Mouse (Mus musculus) embryonic facial prominence, embryonic 12.5 days (tissue): ENCODE measurements around the gene Hdac7. TPM values are rescaled to one million over a fixed set of nuclear protein-coding genes. Genes with fewer than 3 reads are reported as not detected.

ENCODE experiments used
- ATAC-seq: fragments of 200-750 bp; cut with Nextera tagmentation; 2 replicates; pipeline ENCODE4 v1.8.0; 2017; ENCODE audit not compliant: insufficient number of reproducible peaks, insufficient read depth, low FRiP score, low TSS enrichment
- H3K27ac ChIP-seq: fragments of 300-500 bp; sonication (generic); 2 replicates; pipeline ENCODE4 v1.5.1; 2016; ENCODE audit warnings: mild to moderate bottlenecking
- H3K27me3 ChIP-seq: fragments of 300-500 bp; sonication (generic); 2 replicates; pipeline ENCODE4 v1.6.1; 2016; ENCODE audit warnings: mild to moderate bottlenecking, moderate library complexity
- H3K36me3 ChIP-seq: fragments of 300-500 bp; sonication (generic); 2 replicates; pipeline ENCODE4 v1.6.1; 2016; ENCODE audit warnings: mild to moderate bottlenecking
- H3K4me1 ChIP-seq: fragments of 300-500 bp; sonication (generic); 2 replicates; pipeline ENCODE4 v1.6.1; 2016
- H3K4me2 ChIP-seq: fragments of 300-500 bp; sonication (generic); replicated peaks from 2 replicates; pipeline ENCODE4 v1.6.1; 2016; ENCODE audit warnings: mild to moderate bottlenecking, moderate library complexity
- H3K4me3 ChIP-seq: fragments of 300-500 bp; sonication (generic); 2 replicates; pipeline ENCODE4 v1.5.1; 2016; ENCODE audit warnings: mild to moderate bottlenecking
- H3K9ac ChIP-seq: fragments of 300-500 bp; sonication (generic); 2 replicates; pipeline ENCODE4 v1.6.1; 2016; ENCODE audit warnings: mild to moderate bottlenecking, moderate library complexity
- H3K9me3 ChIP-seq: fragments of 300-500 bp; sonication (generic); 2 replicates; pipeline ENCODE4 v1.6.1; 2016; ENCODE audit warnings: mild to moderate bottlenecking, moderate library complexity
- WGBS: fragments of 180-500 bp; shearing (Covaris S2); methylation state at CpG from one replicate; pipeline ENCODE4 v1.1.7; 2016; 5-methylcytosine and 5-hydroxymethylcytosine counted together
- polyA plus RNA-seq: library from polyadenylated mRNA; unstranded; fragments of >200 nt; fragmentation: Nextera tagmentation; extraction: Ambion mirVana; gene quantifications from 2 replicates; pipeline ENCODE4 v1.2.1, GENCODE M21; 2016

Hdac7 gene
- polyA plus RNA-seq, 1 experiment from 2014 or later: 33.5 TPM

GRCm38 (mm10) chr15:97854059-97854458 is 9.8 kb upstream of the Hdac7 start:
- H3K4me3 ChIP-seq: no peak overlapping the region
- no peaks in the 10 kb centered on the region for H3K36me3 ChIP-seq
- H3K9ac ChIP-seq: no peak overlapping the region
- no peaks in the 10 kb centered on the region for H3K4me1 ChIP-seq
- no peak for ATAC-seq
- H3K27ac ChIP-seq: no peak overlapping the region
- H3K4me2 ChIP-seq: no peak overlapping the region
- WGBS: 58% methylated on average over 8 of the region's 8 CpGs
- no peaks in the 10 kb centered on the region for H3K9me3 ChIP-seq
- no peaks in the 10 kb centered on the region for H3K27me3 ChIP-seq

GRCm38 (mm10) chr15:97852291-97852690 is 8.0 kb upstream of the Hdac7 start:
- 87% methylated on average over 3 of the region's 3 CpGs for WGBS
- no peaks in the 10 kb centered on the region for H3K4me1 ChIP-seq
- no peaks in the 10 kb centered on the region for H3K36me3 ChIP-seq
- no peaks in the 10 kb centered on the region for H3K27me3 ChIP-seq
- H3K9me3 ChIP-seq: no peaks in the 10 kb centered on the region
- H3K4me3 ChIP-seq: no peak overlapping the region
- no peak overlapping the region for H3K4me2 ChIP-seq
- no peak for ATAC-seq
- H3K9ac ChIP-seq: no peak overlapping the region
- H3K27ac ChIP-seq: no peak overlapping the region

GRCm38 (mm10) chr15:97851011-97851410 is 6.7 kb upstream of the Hdac7 start:
- Histone ChIP-seq H3K9me3 (no peaks in the 10 kb centered on the region), H3K4me1 (no peaks in the 10 kb centered on the region), H3K27ac (no peak overlapping the region), H3K4me2 (no peak overlapping the region), H3K9ac (no peak overlapping the region), H3K36me3 (no peaks in the 10 kb centered on the region), H3K4me3 (no peak overlapping the region), H3K27me3 (no peaks in the 10 kb centered on the region)
- 83% methylated on average over 5 of the region's 5 CpGs for WGBS
- no peak for ATAC-seq

GRCm38 (mm10) chr15:97850441-97850840 is 6.1 kb upstream of the Hdac7 start:
- no peaks in the 10 kb centered on the region for H3K9me3 ChIP-seq
- H3K36me3 ChIP-seq: no peaks in the 10 kb centered on the region
- WGBS: 22% methylated on average over 2 of the region's 2 CpGs
- no peaks in the 10 kb centered on the region for H3K27me3 ChIP-seq
- no peak overlapping the region for H3K27ac ChIP-seq
- H3K4me2 ChIP-seq: no peak overlapping the region
- H3K9ac ChIP-seq: no peak overlapping the region
- H3K4me3 ChIP-seq: no peak overlapping the region
- ATAC-seq: no peak
- no peaks in the 10 kb centered on the region for H3K4me1 ChIP-seq

- Histone ChIP-seq H3K9me3 (no peaks in the 10 kb centered on the region), H3K4me1 (no peaks in the 10 kb centered on the region), H3K4me2 (peak overlapping the region; percentile 56), H3K9ac (peak overlapping the region; percentile 34; the same call in 1 of the 2 replicates), H3K27me3 (no peaks in the 10 kb centered on the region), H3K4me3 (peak overlapping the region; percentile 30), H3K36me3 (no peaks in the 10 kb centered on the region), H3K27ac (peak overlapping the region; percentile 63; the same call in 1 of the 2 replicates)
- peak; percentile 70 for ATAC-seq
- 8% methylated on average over 19 of the region's 19 CpGs for WGBS
Observed at GRCm38 (mm10) chr15:97849116-97849911, 5.0 kb upstream of the Hdac7 start.

GRCm38 (mm10) chr15:97847866-97848265 is 3.6 kb upstream of the Hdac7 start:
- H3K9ac ChIP-seq: no peak overlapping the region
- H3K4me3 ChIP-seq: no peak overlapping the region
- H3K4me2 ChIP-seq: no peak overlapping the region
- H3K27me3 ChIP-seq: no peaks in the 10 kb centered on the region
- H3K4me1 ChIP-seq: no peaks in the 10 kb centered on the region
- 90% methylated on average over 2 of the region's 2 CpGs for WGBS
- H3K27ac ChIP-seq: no peak overlapping the region
- H3K36me3 ChIP-seq: no peaks in the 10 kb centered on the region
- H3K9me3 ChIP-seq: no peaks in the 10 kb centered on the region
- ATAC-seq: no peak

GRCm38 (mm10) chr15:97847285-97847684 is 3.0 kb upstream of the Hdac7 start:
- H3K4me2 ChIP-seq: no peak overlapping the region
- H3K36me3 ChIP-seq: no peaks in the 10 kb centered on the region
- H3K9ac ChIP-seq: no peak overlapping the region
- ATAC-seq: no peak
- no peak overlapping the region for H3K27ac ChIP-seq
- no peaks in the 10 kb centered on the region for H3K9me3 ChIP-seq
- no peaks in the 10 kb centered on the region for H3K4me1 ChIP-seq
- WGBS: 85% methylated on average over 4 of the region's 4 CpGs
- no peaks in the 10 kb centered on the region for H3K27me3 ChIP-seq
- H3K4me3 ChIP-seq: no peak overlapping the region

GRCm38 (mm10) chr15:97846121-97846882 is 2.0 kb upstream of the Hdac7 start:
- ATAC-seq: no peak

GRCm38 (mm10) chr15:97843247-97843651 is 1.1 kb downstream of the Hdac7 start:
- no peak for ATAC-seq
- Histone ChIP-seq H3K27me3 (no peaks in the 10 kb centered on the region), H3K4me2 (no peak overlapping the region), H3K36me3 (no peaks in the 10 kb centered on the region), H3K27ac (no peak overlapping the region), H3K9ac (no peak overlapping the region), H3K4me1 (peaks cover 9% of the 10 kb centered on the region), H3K4me3 (no peak overlapping the region), H3K9me3 (no peaks in the 10 kb centered on the region)
- WGBS: 78% methylated on average over 7 of the region's 7 CpGs

More at GRCm38 (mm10) chr15:97846121-97846882, 2.0 kb upstream of the Hdac7 start:
- Histone ChIP-seq H3K27ac (no peak overlapping the region), H3K36me3 (no peaks in the 10 kb centered on the region), H3K4me2 (no peak overlapping the region), H3K4me3 (no peak overlapping the region), H3K27me3 (no peaks in the 10 kb centered on the region), H3K4me1 (no peaks in the 10 kb centered on the region), H3K9ac (no peak overlapping the region), H3K9me3 (no peaks in the 10 kb centered on the region)
- WGBS: 88% methylated on average over 11 of the region's 11 CpGs

GRCm38 (mm10) chr15:97842058-97842457 is 2.2 kb downstream of the Hdac7 start:
- 87% methylated on average over 6 of the region's 6 CpGs for WGBS
- Histone ChIP-seq H3K9ac (no peak overlapping the region), H3K27me3 (no peaks in the 10 kb centered on the region), H3K36me3 (no peaks in the 10 kb centered on the region), H3K9me3 (no peaks in the 10 kb centered on the region), H3K4me1 (peaks cover 9% of the 10 kb centered on the region), H3K4me3 (no peak overlapping the region), H3K4me2 (no peak overlapping the region), H3K27ac (no peak overlapping the region)
- ATAC-seq: no peak

- Histone ChIP-seq H3K4me3 (no peak overlapping the region), H3K4me2 (no peak overlapping the region), H3K9me3 (no peaks in the 10 kb centered on the region), H3K9ac (no peak overlapping the region), H3K27ac (no peak overlapping the region), H3K27me3 (no peaks in the 10 kb centered on the region), H3K36me3 (no peaks in the 10 kb centered on the region), H3K4me1 (peaks cover 9% of the 10 kb centered on the region)
- WGBS: 97% methylated on average over 6 of the region's 6 CpGs
- no peak for ATAC-seq
Observed at GRCm38 (mm10) chr15:97841383-97841782, 2.9 kb downstream of the Hdac7 start.

GRCm38 (mm10) chr15:97840781-97841180 is 3.5 kb downstream of the Hdac7 start:
- Histone ChIP-seq H3K36me3 (no peaks in the 10 kb centered on the region), H3K4me3 (no peak overlapping the region), H3K4me2 (no peak overlapping the region), H3K27me3 (no peaks in the 10 kb centered on the region), H3K4me1 (peaks cover 9% of the 10 kb centered on the region), H3K9me3 (no peaks in the 10 kb centered on the region), H3K9ac (no peak overlapping the region), H3K27ac (no peak overlapping the region)
- ATAC-seq: no peak
- 100% methylated on average over 1 of the region's 1 CpGs for whole genome bisulfite sequencing
